ENCODE assay signal across 9 mouse cellular contexts in the genomic region with DNA sequence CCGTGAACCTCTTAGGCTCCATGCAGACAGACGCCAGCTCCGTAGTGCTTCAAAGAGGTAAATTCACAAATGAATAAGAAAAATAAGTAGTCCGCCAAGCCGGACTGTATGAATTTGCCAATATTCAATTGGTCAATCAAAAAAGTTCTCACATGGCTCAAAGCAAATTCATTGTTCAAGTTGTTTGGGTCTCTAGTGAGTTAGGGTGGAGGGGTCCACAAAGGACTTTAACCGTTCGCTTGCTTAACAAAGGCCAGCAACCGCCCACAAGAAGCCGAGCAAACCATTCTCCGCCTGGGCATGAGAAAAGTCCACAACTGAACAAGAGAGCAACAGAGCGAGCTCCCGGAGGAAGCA. TPM values are rescaled to one million over a fixed set of nuclear protein-coding genes. Genes with fewer than 3 reads are reported as not detected.
DNase-seq lines count a peak whose midpoint lies in the region; ATAC-seq lines count a peak whose summit lies in the region.
"Had no signal": no experiment of that assay in that cellular context is flagged by ENCODE, and none has a peak within 500 bp of the region (broad histone marks: within the 10 kb centered on the region; RNA-seq: fewer than 3 reads in every experiment).

No protein-coding gene starts in this region.

- peak overlapping the region; percentile 85 for H3K27ac ChIP-seq in kidney, embryonic 14.5 days (ENCODE audit: low read depth, low read length)
- peak overlapping the region; percentile 93 for H3K27ac ChIP-seq in embryonic facial prominence, embryonic 12.5 days
- H3K27ac ChIP-seq in hindbrain, embryonic 16.5 days (ENCODE audit: low read depth, low read length), result peak overlapping the region; percentile 76
- H3K27ac ChIP-seq in midbrain, embryonic 16.5 days (ENCODE audit: low read length), result peak overlapping the region; percentile 75

- H3K36me3 ChIP-seq in kidney, embryonic 14.5 days (ENCODE audit: control insufficient read depth, insufficient read depth, low read length), result no peaks in the 10 kb centered on the region
- no peaks in the 10 kb centered on the region for H3K36me3 ChIP-seq in embryonic facial prominence, embryonic 12.5 days
- no peaks in the 10 kb centered on the region for H3K36me3 ChIP-seq in hindbrain, embryonic 16.5 days (ENCODE audit: control insufficient read depth, insufficient read depth, low read length)
- no peaks in the 10 kb centered on the region for H3K36me3 ChIP-seq in midbrain, embryonic 16.5 days (ENCODE audit: control insufficient read depth, insufficient read depth, low read length)

- H3K4me1 ChIP-seq in kidney, embryonic 14.5 days (ENCODE audit: control insufficient read depth, insufficient read depth, low read length), result peaks cover 9% of the 10 kb centered on the region
- peaks cover 9% of the 10 kb centered on the region; the same call in 1 of the 2 replicates for H3K4me1 ChIP-seq in embryonic facial prominence, embryonic 12.5 days
- H3K4me1 ChIP-seq in hindbrain, embryonic 16.5 days (ENCODE audit: control insufficient read depth, insufficient read depth, low read depth, low read length), result peaks cover 14% of the 10 kb centered on the region
- H3K4me1 ChIP-seq in midbrain, embryonic 16.5 days (ENCODE audit: control insufficient read depth, insufficient read depth, low read length), result peaks cover 17% of the 10 kb centered on the region

- WGBS in kidney, embryonic 14.5 days, result 4% methylated on average over 12 of the region's 12 CpGs
- 1% methylated on average over 12 of the region's 12 CpGs for WGBS in embryonic facial prominence, embryonic 12.5 days
- 1% methylated on average over 12 of the region's 12 CpGs for WGBS in hindbrain, embryonic 16.5 days
- 2% methylated on average over 12 of the region's 12 CpGs for WGBS in midbrain, embryonic 16.5 days

- no peak for ATAC-seq in kidney, embryonic 14.5 days (ENCODE audit: low FRiP score, low TSS enrichment)
- 0 out of 2 replicates have a peak, but pooled peaks have one; percentile 9 for ATAC-seq in embryonic facial prominence, embryonic 12.5 days (ENCODE audit: insufficient number of reproducible peaks, insufficient read depth, low FRiP score, low TSS enrichment)
- ATAC-seq in hindbrain, embryonic 16.5 days, result peak; percentile 34
- no peak; the same call in 1 of the 2 replicates for ATAC-seq in midbrain, embryonic 16.5 days

- peak overlapping the region; percentile 83 for H3K4me2 ChIP-seq in kidney, embryonic 14.5 days (replicated peaks; ENCODE audit: low read depth, low read length)
- peak overlapping the region; percentile 71 for H3K4me2 ChIP-seq in embryonic facial prominence, embryonic 12.5 days (replicated peaks)
- H3K4me2 ChIP-seq in hindbrain, embryonic 16.5 days (ENCODE audit: low read length), result peak overlapping the region; percentile 94
- peak overlapping the region; percentile 98 for H3K4me2 ChIP-seq in midbrain, embryonic 16.5 days (ENCODE audit: low read length)

- H3K9me3 ChIP-seq in kidney, embryonic 14.5 days (ENCODE audit: control insufficient read depth, low read length), result no peaks in the 10 kb centered on the region
- 0 out of 2 replicates have a peak, but pooled peaks cover 5% of the 10 kb centered on the region for H3K9me3 ChIP-seq in embryonic facial prominence, embryonic 12.5 days
- H3K9me3 ChIP-seq in hindbrain, embryonic 16.5 days (ENCODE audit: control insufficient read depth, low read length), result no peaks in the 10 kb centered on the region
- no peaks in the 10 kb centered on the region for H3K9me3 ChIP-seq in midbrain, embryonic 16.5 days (replicated peaks; ENCODE audit: control insufficient read depth, low read length, poor library complexity, severe bottlenecking)

- H3K9ac ChIP-seq in kidney, embryonic 14.5 days (ENCODE audit: low read depth, low read length), result peak overlapping the region; percentile 81
- H3K9ac ChIP-seq in embryonic facial prominence, embryonic 12.5 days, result peak overlapping the region; percentile 82
- H3K9ac ChIP-seq in hindbrain, embryonic 16.5 days (ENCODE audit: low read depth, low read length), result peak overlapping the region; percentile 69
- H3K9ac ChIP-seq in midbrain, embryonic 16.5 days (ENCODE audit: low read depth, low read length), result peak overlapping the region; percentile 87

- H3K27me3 ChIP-seq in kidney, embryonic 14.5 days (ENCODE audit: control insufficient read depth, insufficient read depth, low read length), result no peaks in the 10 kb centered on the region
- no peaks in the 10 kb centered on the region for H3K27me3 ChIP-seq in embryonic facial prominence, embryonic 12.5 days
- H3K27me3 ChIP-seq in hindbrain, embryonic 16.5 days (replicated peaks; ENCODE audit: control insufficient read depth, insufficient read depth, low read length), result no peaks in the 10 kb centered on the region
- H3K27me3 ChIP-seq in midbrain, embryonic 16.5 days (ENCODE audit: control insufficient read depth, insufficient read depth, low read depth, low read length), result no peaks in the 10 kb centered on the region

- peak overlapping the region; percentile 64 for H3K4me3 ChIP-seq in kidney, embryonic 14.5 days (ENCODE audit: low read length)
- peak overlapping the region; percentile 76 for H3K4me3 ChIP-seq in embryonic facial prominence, embryonic 12.5 days
- H3K4me3 ChIP-seq in hindbrain, embryonic 16.5 days (ENCODE audit: low read length), result peak overlapping the region; percentile 68
- H3K4me3 ChIP-seq in midbrain, embryonic 16.5 days (ENCODE audit: low read depth, low read length), result peak overlapping the region; percentile 82
- H3K4me3 ChIP-seq: myocyte had no signal

- no peak for DNase-seq in kidney, adult 8-10 months
- DNase-seq in thymus, postnatal 25 days, result no peak
- no peak for DNase-seq in cerebellum, postnatal 4 days (ENCODE audit: low spot score in 2 of 2)
- no peak for DNase-seq in ovary, postnatal 14 days (ENCODE audit: low spot score)

RNA-seq across cellular contexts. Expression of a gene that starts 1.7 kb away (rescaled TPM):
- 50.9 and 90.6 TPM in 2 replicates for polyA plus RNA-seq in kidney, embryonic 14.5 days (2014; fragmentation: Nextera tagmentation; extraction: Ambion mirVana)
- polyA plus RNA-seq in embryonic facial prominence, embryonic 12.5 days (2016; fragmentation: Nextera tagmentation; extraction: Ambion mirVana), result 65.5 and 71.1 TPM in 2 replicates
- 25.6 and 42.7 TPM in 2 replicates for polyA plus RNA-seq in hindbrain, embryonic 16.5 days (2015; fragmentation: Nextera tagmentation; extraction: Ambion mirVana)
- 28.3 and 33.9 TPM in 2 replicates for polyA plus RNA-seq in midbrain, embryonic 16.5 days (2015; fragmentation: Nextera tagmentation; extraction: Ambion mirVana)
- polyA plus RNA-seq: myocyte had no signal

Comparison
In these comparisons a context has a peak if more than half of its experiments do, and no peak if none do; other contexts are left out.
1. ATAC-seq: peak in embryonic facial prominence, embryonic 12.5 days (single experiment) and hindbrain, embryonic 16.5 days (single experiment); none in kidney, embryonic 14.5 days (single experiment) and midbrain, embryonic 16.5 days (single experiment).
2. Peak in every context shown above with its lines, with median percentiles within 50 percentile points of each other: H3K27ac ChIP-seq, H3K4me2 ChIP-seq, H3K4me3 ChIP-seq and H3K9ac ChIP-seq.